Mouse (Mus musculus) myocyte (in vitro differentiated cells): Measurements from ENCODE around the gene Rtl3.

Source experiments
- CEBPB ChIP-seq: IDR thresholded peaks from 2 replicates; pipeline ENCODE4 v1.6.1; 2011; ENCODE audit warnings: mild to moderate bottlenecking, moderate library complexity; ENCODE audit not compliant: poor library complexity, insufficient read depth, severe bottlenecking
- E2F4 ChIP-seq: IDR thresholded peaks from one replicate; pipeline ENCODE4 v1.6.1; 2011; ENCODE audit warnings: mild to moderate bottlenecking, control low read depth, moderate library complexity; ENCODE audit not compliant: insufficient read depth
- MAX ChIP-seq: IDR thresholded peaks from one replicate; pipeline ENCODE4 v1.6.1; 2011; ENCODE audit warnings: low read depth, mild to moderate bottlenecking, control low read depth
- MYOD1 ChIP-seq, 3 experiments: IDR thresholded peaks; one replicate each; pipeline ENCODE4 v1.6.1; 2011; ENCODE audit warnings: control low read depth in 2 of 3, low read depth in 2 of 3, mild to moderate bottlenecking in 2 of 3, moderate library complexity in 1 of 3; ENCODE audit not compliant: insufficient read length in 2 of 3, control insufficient read depth in 1 of 3
- MYOG ChIP-seq, 3 experiments: IDR thresholded peaks; one replicate each; pipeline ENCODE4 v1.6.1; 2011; ENCODE audit warnings: control low read depth in 2 of 3, low read depth in 2 of 3, mild to moderate bottlenecking in 2 of 3; ENCODE audit not compliant: insufficient read length in 2 of 3, control insufficient read depth in 1 of 3, insufficient read depth in 1 of 3
- POLR2A ChIP-seq: IDR thresholded peaks from one replicate; pipeline ENCODE4 v1.6.1; 2011; ENCODE audit warnings: low read depth, mild to moderate bottlenecking, control low read depth, moderate library complexity; ENCODE audit not compliant: insufficient read length
- SRF ChIP-seq: IDR thresholded peaks from one replicate; pipeline ENCODE4 v1.6.1; 2011; ENCODE audit warnings: low read depth; ENCODE audit not compliant: control insufficient read depth, insufficient read length
- TCF12 ChIP-seq: IDR thresholded peaks from one replicate; pipeline ENCODE4 v1.6.1; 2011; ENCODE audit warnings: mild to moderate bottlenecking, control low read depth; ENCODE audit not compliant: poor library complexity, insufficient read depth, severe bottlenecking
- TCF3 ChIP-seq: IDR thresholded peaks from one replicate; pipeline ENCODE4 v1.6.1; 2011; ENCODE audit warnings: low read depth, control low read depth; ENCODE audit not compliant: insufficient read length
- USF1 ChIP-seq: IDR thresholded peaks from one replicate; pipeline ENCODE4 v1.6.1; 2011; ENCODE audit warnings: low read depth, mild to moderate bottlenecking, control low read depth, moderate library complexity

- TF ChIP-seq E2F4 (no peak), POLR2A (no peak), USF1 (no peak), CEBPB (no peak), MAX (no peak), TCF3 (no peak), MYOD1 (IDR thresholded peaks at IDR 0.05; ENCODE audit: control insufficient read depth in 1 of 3, insufficient read length in 2 of 3, low read depth in 2 of 3) (no peak), TCF12 (no peak), SRF (no peak), MYOG (IDR thresholded peaks at IDR 0.05; ENCODE audit: control insufficient read depth in 1 of 3, insufficient read depth in 1 of 3, insufficient read length in 2 of 3, low read depth in 2 of 3) (no peak)
Observed at GRCm38 (mm10) chrX:106804387-106804786, 36.1 kb downstream of the Rtl3 start.
